Mouse (Mus musculus): ENCODE data around the gene Syne1.

GRCm38 (mm10) chr10:5068676-5069265 is 482.5 kb downstream of the Syne1 start, which contains the start of gene Gm10097:
- TF ChIP-seq CHD2 (IDR thresholded peaks at IDR 0.05; ENCODE audit: low read depth, low read length) (no peak), ZNF384 (IDR thresholded peaks at IDR 0.05; ENCODE audit: low read depth, low read length) (no peak), MAFK (IDR thresholded peaks at IDR 0.05; ENCODE audit: insufficient read depth, low read depth, low read length) (no peak), HCFC1 (IDR thresholded peaks at IDR 0.05; ENCODE audit: borderline replicate concordance, insufficient read depth, low read length) (no peak)
